Mouse (Mus musculus): Measurements from ENCODE around the gene Gm40193. TPM values are rescaled to one million over a fixed set of nuclear protein-coding genes. Genes with fewer than 3 reads are reported as not detected.
"Not testable (repeated sequence)": the region's sequence is repeated elsewhere in the genome, so short reads cannot be mapped to it uniquely, and the experiment has no call there.

Gene Gm40193
- polyA plus RNA-seq, 1 experiment from 2014 or later, result not detected

DNA sequence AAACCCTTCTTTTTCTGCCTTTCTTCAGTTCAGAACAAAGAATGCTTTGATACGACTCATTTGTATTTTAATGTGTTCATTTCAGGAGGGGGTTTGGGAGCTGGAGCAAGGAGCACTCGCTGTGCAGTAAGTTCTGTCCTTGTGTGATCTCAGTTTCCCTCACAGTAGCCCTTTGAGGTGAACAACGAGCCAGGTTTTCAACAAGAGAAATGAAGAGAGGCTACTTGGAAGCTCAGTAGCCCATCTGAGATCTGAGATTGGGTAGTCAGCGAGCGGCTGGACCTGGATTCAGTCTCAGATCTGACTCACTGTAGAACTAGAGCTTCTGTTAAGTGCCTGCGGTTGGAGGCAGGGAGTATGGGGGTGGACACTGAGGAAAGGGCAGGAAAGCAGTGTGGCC, 41.1 kb upstream of the Gm40193 start:
- H3K9me3 ChIP-seq (ENCODE audit: low read depth, low read length), result no peaks in the 10 kb centered on the region
- ATAC-seq (ENCODE audit: insufficient read depth), result no peak
- H3K4me1 ChIP-seq (ENCODE audit: insufficient read depth), result 0 out of 2 replicates have a peak, but pooled peaks cover 4% of the 10 kb centered on the region
- no peak overlapping the region for H3K9ac ChIP-seq
- H3K27ac ChIP-seq (ENCODE audit: low read depth), result no peak overlapping the region
- WGBS, result 77% methylated on average over 6 of the region's 6 CpGs
- no peak overlapping the region for H3K4me2 ChIP-seq
- no peak for DNase-seq
- 0 out of 2 replicates have a peak, but pooled peaks cover 4% of the 10 kb centered on the region for H3K36me3 ChIP-seq (ENCODE audit: insufficient read depth)
- H3K27me3 ChIP-seq (ENCODE audit: insufficient read depth, low read length), result no peaks in the 10 kb centered on the region
- no peak overlapping the region for H3K4me3 ChIP-seq (ENCODE audit: low read depth, low read length)
- no peak for TF ChIP-seq CTCF (IDR thresholded peaks at IDR 0.05; ENCODE audit: low read depth)

GRCm38 (mm10) chr11:70572348-70572902, 39.7 kb upstream of the Gm40193 start:
- Histone ChIP-seq H3K4me1 (ENCODE audit: insufficient read depth) (no peaks in the 10 kb centered on the region), H3K27ac (ENCODE audit: low read depth) (no peak overlapping the region), H3K36me3 (ENCODE audit: insufficient read depth) (peaks cover 4% of the 10 kb centered on the region; the same call in 1 of the 2 replicates), H3K27me3 (ENCODE audit: insufficient read depth, low read length) (no peaks in the 10 kb centered on the region), H3K9ac (no peak overlapping the region), H3K9me3 (ENCODE audit: low read depth, low read length) (no peaks in the 10 kb centered on the region), H3K4me3 (ENCODE audit: low read depth, low read length) (no peak overlapping the region), H3K4me2 (no peak overlapping the region)
- no peak for TF ChIP-seq CTCF (IDR thresholded peaks at IDR 0.05; ENCODE audit: low read depth)
- no peak for DNase-seq
- ATAC-seq (ENCODE audit: insufficient read depth), result no peak
- 43% methylated on average over 5 of the region's 5 CpGs for WGBS

- no peak for DNase-seq
- Histone ChIP-seq H3K27ac (ENCODE audit: low read depth) (no peak overlapping the region), H3K36me3 (ENCODE audit: insufficient read depth) (peaks cover 4% of the 10 kb centered on the region; the same call in 1 of the 2 replicates), H3K9ac (no peak overlapping the region), H3K4me1 (ENCODE audit: insufficient read depth) (no peaks in the 10 kb centered on the region), H3K4me2 (no peak overlapping the region), H3K4me3 (ENCODE audit: low read depth, low read length) (no peak overlapping the region), H3K9me3 (ENCODE audit: low read depth, low read length) (no peaks in the 10 kb centered on the region), H3K27me3 (ENCODE audit: insufficient read depth, low read length) (no peaks in the 10 kb centered on the region)
- no peak for ATAC-seq (ENCODE audit: insufficient read depth)
- WGBS, result 85% methylated on average over 1 of the region's 1 CpGs
- no peak for TF ChIP-seq CTCF (IDR thresholded peaks at IDR 0.05; ENCODE audit: low read depth)
These were observed 38.9 kb upstream of the Gm40193 start for GRCm38 (mm10) chr11:70571641-70572040.

- not testable (repeated sequence) for H3K27me3 ChIP-seq (ENCODE audit: insufficient read depth, low read length); H3K4me1 ChIP-seq (ENCODE audit: insufficient read depth); H3K9me3 ChIP-seq (ENCODE audit: low read depth, low read length); H3K36me3 ChIP-seq (ENCODE audit: insufficient read depth); H3K4me3 ChIP-seq (ENCODE audit: low read depth, low read length); DNase-seq; H3K9ac ChIP-seq; ATAC-seq (ENCODE audit: insufficient read depth); H3K4me2 ChIP-seq; H3K27ac ChIP-seq (ENCODE audit: low read depth)
- WGBS, result 81% methylated on average over 1 of the region's 1 CpGs
These were observed 37.9 kb upstream of the Gm40193 start for GRCm38 (mm10) chr11:70570614-70571013.

- H3K4me3 ChIP-seq (ENCODE audit: low read depth, low read length), result no peak overlapping the region
- H3K4me1 ChIP-seq (ENCODE audit: insufficient read depth), result peaks cover 9% of the 10 kb centered on the region; the same call in 1 of the 2 replicates
- no peak overlapping the region for H3K27ac ChIP-seq (ENCODE audit: low read depth)
- no peaks in the 10 kb centered on the region; the same call in 1 of the 2 replicates for H3K36me3 ChIP-seq (ENCODE audit: insufficient read depth)
- ATAC-seq (ENCODE audit: insufficient read depth) (no peak), DNase-seq (no peak)
- no peaks in the 10 kb centered on the region for H3K27me3 ChIP-seq (ENCODE audit: insufficient read depth, low read length)
- no peak overlapping the region for H3K4me2 ChIP-seq
- no peaks in the 10 kb centered on the region for H3K9me3 ChIP-seq (ENCODE audit: low read depth, low read length)
- no peak overlapping the region for H3K9ac ChIP-seq
- WGBS, result 65% methylated on average over 7 of the region's 7 CpGs
- no peak for TF ChIP-seq CTCF (IDR thresholded peaks at IDR 0.05; ENCODE audit: low read depth)
These were observed 33.8 kb upstream of the Gm40193 start for GRCm38 (mm10) chr11:70566586-70566985.

- Histone ChIP-seq H3K4me1 (ENCODE audit: insufficient read depth) (peaks cover 9% of the 10 kb centered on the region; the same call in 1 of the 2 replicates), H3K9ac (peak overlapping the region; percentile 80), H3K27me3 (ENCODE audit: insufficient read depth, low read length) (no peaks in the 10 kb centered on the region), H3K4me3 (ENCODE audit: low read depth, low read length) (peak overlapping the region; percentile 88), H3K4me2 (peak overlapping the region; percentile 96), H3K36me3 (ENCODE audit: insufficient read depth) (no peaks in the 10 kb centered on the region; the same call in 1 of the 2 replicates), H3K27ac (ENCODE audit: low read depth) (peak overlapping the region; percentile 88; the same call in 1 of the 2 replicates), H3K9me3 (ENCODE audit: low read depth, low read length) (no peaks in the 10 kb centered on the region)
- 28% methylated on average over 4 of the region's 4 CpGs for WGBS
- no peak for ATAC-seq (ENCODE audit: insufficient read depth)
- DNase-seq, result no peak
- no peak for TF ChIP-seq CTCF (IDR thresholded peaks at IDR 0.05; ENCODE audit: low read depth)
These were observed 31.6 kb upstream of the Gm40193 start for GRCm38 (mm10) chr11:70564276-70564873.

DNA sequence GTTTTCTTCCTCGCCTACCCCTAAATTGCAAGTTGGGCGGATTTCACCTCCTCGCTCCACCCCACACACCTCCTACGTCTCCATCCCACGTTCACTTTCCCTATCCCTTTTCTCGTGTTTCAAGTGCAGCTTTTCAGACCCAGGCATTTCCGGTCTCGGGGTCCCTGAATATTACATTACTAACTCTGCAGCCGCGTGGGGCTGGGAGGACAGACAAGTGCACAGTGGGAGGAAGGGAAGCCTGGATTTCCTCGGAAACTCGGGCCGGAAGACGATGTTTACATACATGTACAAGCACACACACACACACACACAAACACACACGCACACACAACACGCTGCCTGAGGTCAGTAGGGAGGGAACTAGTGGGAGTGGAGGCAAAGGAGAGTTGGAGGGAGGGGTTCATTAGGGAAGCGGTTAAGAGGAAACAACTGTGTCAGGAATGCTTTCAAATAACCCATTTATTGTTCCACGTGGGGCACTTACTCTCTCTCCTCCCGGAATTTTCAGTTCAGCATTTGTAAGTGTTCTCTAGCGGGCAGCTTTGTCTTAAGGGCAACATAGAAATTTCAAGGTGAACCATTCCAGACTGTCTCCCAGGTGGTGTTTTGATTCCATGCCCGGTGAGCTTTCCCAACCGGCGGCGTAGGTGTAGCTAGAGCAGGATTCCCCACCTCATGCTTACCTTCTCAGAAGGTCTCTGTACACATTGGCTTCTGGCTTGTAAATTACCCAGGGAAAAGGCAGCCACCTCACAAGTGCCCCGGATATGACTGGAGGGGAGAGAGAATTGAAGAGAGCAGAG, 30.9 kb upstream of the Gm40193 start:
- no peaks in the 10 kb centered on the region; the same call in 1 of the 2 replicates for H3K36me3 ChIP-seq (ENCODE audit: insufficient read depth)
- peaks cover 9% of the 10 kb centered on the region; the same call in 1 of the 2 replicates for H3K4me1 ChIP-seq (ENCODE audit: insufficient read depth)
- peak; percentile 25; the same call in 1 of the 2 replicates for ATAC-seq (ENCODE audit: insufficient read depth)
- no peaks in the 10 kb centered on the region for H3K9me3 ChIP-seq (ENCODE audit: low read depth, low read length)
- peak overlapping the region; percentile 96 for H3K4me2 ChIP-seq
- H3K27me3 ChIP-seq (ENCODE audit: insufficient read depth, low read length), result no peaks in the 10 kb centered on the region
- DNase-seq, result peak; percentile 68
- H3K27ac ChIP-seq (ENCODE audit: low read depth), result peak overlapping the region; percentile 88
- peak overlapping the region; percentile 88 for H3K4me3 ChIP-seq (ENCODE audit: low read depth, low read length)
- H3K9ac ChIP-seq, result peak overlapping the region; percentile 80
- 2% methylated on average over 25 of the region's 25 CpGs for WGBS
- TF ChIP-seq CTCF (IDR thresholded peaks at IDR 0.05; ENCODE audit: low read depth), result no peak
